Mouse (Mus musculus) left cerebral cortex, postnatal 36 days (tissue): ENCODE measurements at regions not wholly inside any gene's neighbourhood (a gene's known extent, or its start where the extent isn't known, plus 50 kb on each side); places are given as distances from the start of the nearest gene placed in this dataset.

Experiments used
- DNase-seq, 2 experiments: peaks; one replicate each; pipeline ENCODE4 v3.0.0; 2021 to 2022; ENCODE audit warnings: low spot score in 2 of 2, mixed read lengths in 1 of 2
- intact Hi-C: fragments of 180-260 bp; cut with DNase I; formaldehyde crosslinking; loops from one replicate; pipeline ENCODE4 v1.15.1; 2025

DNA sequence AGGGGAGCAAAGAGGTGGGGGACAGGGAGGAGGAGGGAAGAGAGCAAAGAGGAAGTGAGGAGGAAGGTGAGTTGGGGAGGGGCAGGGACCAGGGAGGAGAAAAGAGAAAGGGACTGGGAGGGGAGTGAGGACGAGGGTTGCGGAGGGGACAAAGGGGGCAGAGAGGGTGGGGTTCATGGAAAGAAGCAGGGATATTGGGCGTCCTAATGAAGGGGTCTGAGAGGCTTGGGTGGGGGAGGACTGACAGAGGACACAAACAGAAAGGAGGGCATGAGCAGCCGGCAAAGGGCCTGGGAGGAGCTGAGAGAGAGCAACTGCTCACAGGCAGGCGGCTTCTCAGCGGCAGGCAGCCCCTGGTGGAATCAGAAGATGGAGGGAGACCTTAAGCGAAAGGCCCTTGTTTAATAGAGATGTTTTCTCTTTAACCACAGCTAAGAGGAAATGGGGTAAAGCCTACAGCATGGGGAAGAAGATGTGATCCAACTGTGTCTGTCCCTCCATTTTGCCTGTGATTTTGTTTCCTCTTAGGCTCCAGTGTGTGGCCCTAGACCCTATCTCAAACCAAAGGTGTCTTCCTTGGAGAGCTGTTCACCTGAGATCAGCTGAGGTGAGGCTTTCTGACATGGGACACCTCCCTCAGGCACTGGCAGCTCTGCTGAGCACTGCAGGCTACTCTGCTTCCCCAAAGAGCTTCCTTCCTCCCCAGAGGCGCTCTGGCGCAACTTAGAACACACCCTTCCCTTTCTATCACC lies 203.1 kb downstream of the Pten start:
- intact Hi-C loops: no loop called here
- no peak for DNase-seq

GRCm38 (mm10) chr19:32961525-32961924 lies 204.2 kb downstream of the Pten start:
- DNase-seq: no peak
- intact Hi-C loops: no loop called here

DNA sequence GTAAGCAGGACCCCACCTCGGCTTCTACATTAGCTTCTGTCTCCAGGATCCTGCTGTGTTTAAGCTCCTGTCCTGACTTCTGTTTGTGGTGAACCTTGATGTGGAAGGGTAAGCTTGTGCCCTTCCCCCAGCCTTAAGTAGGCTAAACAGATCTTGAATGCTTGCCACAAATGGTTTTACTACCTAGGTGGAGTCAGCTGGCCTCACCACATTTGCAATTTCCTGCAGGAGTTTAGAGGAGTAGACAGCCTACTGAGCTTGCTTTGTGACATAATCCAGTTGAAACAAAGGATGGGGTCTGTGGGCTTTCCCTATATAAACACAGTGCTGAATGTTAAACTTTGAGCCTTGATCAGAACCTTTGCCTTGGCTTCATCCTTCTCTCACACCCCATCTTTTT lies 206.7 kb downstream of the Pten start:
- DNase-seq: no peak
- intact Hi-C loops: no loop called here

DNA sequence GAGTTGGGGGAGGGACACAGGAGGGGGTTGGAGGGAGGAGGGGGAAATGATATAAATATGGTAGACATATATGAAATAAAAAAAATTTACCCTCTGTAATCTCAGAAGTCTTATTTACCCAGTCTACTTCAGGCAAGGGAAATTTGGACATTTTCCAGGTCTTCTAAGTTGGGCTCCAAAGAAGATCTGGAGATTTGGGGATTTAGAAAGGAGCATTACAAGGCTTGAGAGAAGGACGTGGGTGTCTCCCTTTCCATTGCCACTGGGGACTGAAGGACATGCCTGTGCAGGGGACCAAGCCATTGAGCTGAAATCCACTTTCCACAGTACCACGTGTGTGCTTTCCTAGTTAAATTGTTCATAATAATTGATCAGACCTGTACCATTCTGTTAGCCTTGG lies 208.2 kb downstream of the Pten start:
- DNase-seq: no peak
- intact Hi-C loops: no loop called here

DNA sequence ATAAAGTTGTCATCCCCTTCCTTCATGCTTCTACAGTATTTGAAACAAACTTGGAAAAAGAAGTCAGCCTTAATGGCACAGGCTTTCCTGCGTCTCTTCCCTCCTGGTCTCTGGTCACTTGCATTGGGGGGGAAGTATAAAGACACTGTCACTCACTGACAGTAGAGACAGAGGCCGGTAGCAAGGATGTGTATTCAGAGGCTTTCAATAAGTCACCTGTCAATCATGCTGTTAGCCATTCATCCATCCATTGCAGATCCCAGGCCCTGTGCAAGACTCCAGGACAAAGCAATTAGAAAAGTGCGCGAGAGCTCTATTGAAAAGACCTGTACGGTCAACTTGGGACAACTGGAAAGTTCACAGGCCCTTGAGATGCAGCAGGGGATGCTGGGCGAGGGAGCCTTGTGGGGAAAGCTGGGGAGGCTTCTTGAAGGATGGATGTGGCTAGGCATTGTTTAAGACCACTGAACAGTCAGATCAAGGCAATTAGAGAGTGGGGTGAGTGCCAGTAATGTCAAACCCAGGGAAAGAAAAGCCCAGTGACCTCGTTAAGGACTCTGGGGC lies 212.0 kb downstream of the Pten start:
- DNase-seq: no peak
- intact Hi-C loops: no loop called here

GRCm38 (mm10) chr19:32972116-32972515 lies 214.8 kb downstream of the Pten start:
- intact Hi-C loops: no loop called here
- no peak for DNase-seq

GRCm38 (mm10) chr19:32973130-32973529 lies 215.8 kb downstream of the Pten start:
- intact Hi-C loops: no loop called here
- no peak for DNase-seq

GRCm38 (mm10) chr19:32974778-32975240 lies 217.5 kb downstream of the Pten start:
- no peak for DNase-seq
- intact Hi-C loops: no loop called here

DNA sequence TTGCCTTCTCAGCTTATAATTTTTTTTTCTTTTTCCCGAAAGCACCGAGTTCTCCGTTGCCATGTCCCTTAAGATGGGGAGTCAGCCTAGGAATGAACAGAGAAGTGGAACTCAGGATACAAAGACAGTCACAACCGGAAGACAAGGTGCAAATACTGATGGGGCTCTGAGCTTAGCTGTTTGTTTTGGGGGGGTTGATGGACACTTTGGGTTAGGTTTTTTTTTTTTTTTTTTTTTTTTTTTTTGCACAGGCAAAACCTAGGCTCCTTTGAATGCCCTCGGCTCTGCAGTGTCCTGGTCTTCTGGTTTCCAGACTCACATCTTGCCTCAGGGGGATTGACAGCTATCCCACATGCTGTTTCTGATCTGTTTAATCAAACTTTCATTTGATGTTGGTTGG lies 218.0 kb downstream of the Pten start:
- intact Hi-C loops: no loop called here
- no peak for DNase-seq

GRCm38 (mm10) chr19:32976507-32976906 lies 219.2 kb downstream of the Pten start:
- intact Hi-C loops: no loop called here
- no peak for DNase-seq

DNA sequence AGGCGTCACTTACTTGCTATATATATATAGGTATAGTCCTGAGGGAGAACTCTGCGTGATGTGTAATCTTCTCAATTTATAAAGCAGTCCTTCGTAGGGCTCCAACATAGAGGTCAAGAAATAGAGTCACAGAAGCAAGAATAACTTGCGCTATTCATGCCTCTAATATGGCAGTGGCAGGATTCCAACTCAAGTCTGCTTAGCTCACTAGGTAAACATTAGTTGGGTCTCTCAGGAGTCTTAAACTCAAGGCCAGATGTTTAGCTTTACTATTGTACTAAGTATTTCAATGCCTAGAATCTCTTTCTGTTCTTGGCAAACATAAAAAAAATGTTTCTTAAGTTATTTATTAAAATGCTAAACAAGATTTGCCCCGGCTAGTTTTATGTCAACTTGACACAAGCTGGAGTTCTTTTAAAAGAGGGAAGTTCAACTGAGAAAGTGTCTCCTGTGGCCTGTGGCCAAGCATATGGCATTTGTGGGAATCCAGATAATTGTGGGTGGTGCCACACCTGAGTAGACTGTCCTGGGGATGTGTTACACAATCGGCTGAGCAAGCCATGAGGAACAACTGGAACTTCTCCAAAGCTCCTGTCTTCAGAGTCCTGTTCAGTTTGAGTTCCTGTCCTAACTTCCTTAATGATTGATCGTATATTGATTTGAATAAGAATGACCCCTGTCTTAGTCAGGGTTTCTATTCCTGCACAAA lies 220.9 kb downstream of the Pten start:
- DNase-seq: no peak
- intact Hi-C loops: no loop called here

GRCm38 (mm10) chr19:32980142-32980541 lies 222.8 kb downstream of the Pten start:
- intact Hi-C loops: no loop called here
- DNase-seq: no peak

DNA sequence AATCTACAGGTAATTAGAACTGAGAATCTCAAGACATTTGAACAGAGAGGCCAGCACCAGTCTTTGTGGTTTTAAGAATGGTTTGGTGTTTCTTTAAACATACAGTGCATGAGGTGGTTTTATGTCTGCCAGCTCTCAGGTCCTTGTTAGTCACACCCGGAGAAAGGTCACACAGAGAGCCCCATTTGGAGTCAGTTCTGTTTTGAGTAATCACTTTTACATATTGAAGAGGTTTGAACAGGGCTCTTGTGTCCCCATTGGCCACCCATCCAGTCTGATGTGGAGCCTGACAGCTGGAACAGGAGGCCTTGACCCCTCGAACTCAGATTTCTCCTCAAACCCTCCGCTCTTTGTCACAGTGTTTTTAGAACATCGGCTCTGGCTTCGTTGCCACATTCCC lies 231.4 kb downstream of the Pten start:
- intact Hi-C loops: no loop called here
- DNase-seq: no peak

DNA sequence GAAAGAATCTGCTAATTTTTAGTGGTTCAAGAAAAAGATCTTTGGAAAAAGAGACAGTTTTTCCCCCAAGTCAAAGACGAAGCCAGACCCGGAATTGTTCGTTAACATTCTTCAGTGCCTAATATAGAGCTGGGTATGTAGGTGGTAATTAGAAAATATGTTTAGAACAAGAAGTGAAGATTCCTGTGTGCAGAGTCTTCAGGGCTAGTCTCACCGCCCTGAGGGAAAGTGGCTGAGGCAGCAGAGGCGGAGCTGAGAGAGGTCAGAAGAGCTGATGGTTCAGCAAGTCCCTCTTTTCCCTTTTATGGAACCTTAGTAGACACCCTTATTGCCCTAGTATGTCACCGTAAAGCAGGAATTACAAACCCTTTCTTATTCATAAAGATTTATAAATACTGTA lies 232.0 kb downstream of the Pten start:
- intact Hi-C loops: no loop called here
- DNase-seq: no peak

GRCm38 (mm10) chr19:32990576-32990975 lies 233.3 kb downstream of the Pten start:
- no peak for DNase-seq
- intact Hi-C loops: no loop called here

- intact Hi-C loops: no loop called here
- no peak for DNase-seq
These were observed 241.4 kb downstream of the Pten start for GRCm38 (mm10) chr19:32998576-32999170.

DNA sequence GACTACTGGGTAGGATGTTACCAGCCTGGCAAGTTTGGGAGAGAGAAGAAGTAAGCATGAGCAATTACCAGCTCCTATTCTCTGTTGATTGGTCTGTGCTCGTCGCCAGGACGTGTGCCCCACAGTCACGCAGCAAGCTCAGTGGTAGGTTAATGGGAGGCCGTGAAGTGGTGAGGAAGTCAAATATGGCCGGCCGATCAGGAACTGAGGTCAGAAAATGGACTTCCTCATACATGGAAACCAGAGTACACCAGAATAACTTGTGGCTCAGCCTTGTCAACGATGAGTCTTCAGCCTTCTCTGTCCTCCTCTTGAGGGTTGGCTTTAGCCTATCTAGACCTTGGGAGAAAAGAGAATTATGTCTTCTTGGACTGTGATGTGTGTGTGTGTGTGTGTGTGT lies 250.3 kb downstream of the Pten start:
- intact Hi-C loops: no loop called here
- DNase-seq: no peak

DNA sequence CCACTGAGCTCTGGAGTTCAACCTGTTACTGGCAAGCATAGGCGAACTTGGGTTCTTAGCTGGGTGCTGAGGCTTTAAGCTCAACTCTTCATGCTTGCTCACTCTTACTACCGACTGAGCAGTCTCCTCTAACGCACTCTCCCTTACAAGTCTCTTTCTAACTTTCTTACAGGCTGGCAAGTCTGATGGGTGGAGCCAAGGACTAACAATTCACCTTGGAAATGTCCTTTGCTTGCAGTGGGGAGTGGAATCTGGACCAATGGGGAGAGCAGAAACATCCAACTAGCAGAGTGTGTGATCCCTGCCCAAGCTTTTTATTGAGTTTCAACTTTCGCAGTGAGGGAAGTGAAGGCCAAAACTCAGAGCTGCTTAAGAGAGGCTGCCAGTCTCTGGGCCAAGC lies 250.8 kb downstream of the Pten start:
- intact Hi-C loops: no loop called here
- DNase-seq: no peak

DNA sequence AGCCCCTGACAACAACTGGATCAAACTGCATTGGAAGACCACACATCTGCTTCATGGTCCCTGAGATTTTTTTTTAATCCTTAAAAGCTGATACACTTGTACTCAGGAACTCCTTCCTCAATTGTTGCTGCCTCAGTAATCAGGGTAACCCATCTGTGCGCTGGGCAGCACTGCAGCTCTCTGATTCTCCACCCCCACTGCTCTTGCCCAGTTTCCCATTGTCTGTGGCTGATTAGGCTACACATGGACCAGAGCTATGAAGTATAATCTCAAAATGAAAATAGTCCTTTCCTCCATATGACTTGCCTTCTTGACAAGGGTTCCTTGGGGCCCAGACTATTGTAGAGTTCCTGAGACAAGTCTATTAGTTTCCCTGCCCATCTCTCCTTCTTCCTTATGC lies 251.5 kb downstream of the Pten start:
- intact Hi-C loops: no loop called here
- DNase-seq: no peak

DNA sequence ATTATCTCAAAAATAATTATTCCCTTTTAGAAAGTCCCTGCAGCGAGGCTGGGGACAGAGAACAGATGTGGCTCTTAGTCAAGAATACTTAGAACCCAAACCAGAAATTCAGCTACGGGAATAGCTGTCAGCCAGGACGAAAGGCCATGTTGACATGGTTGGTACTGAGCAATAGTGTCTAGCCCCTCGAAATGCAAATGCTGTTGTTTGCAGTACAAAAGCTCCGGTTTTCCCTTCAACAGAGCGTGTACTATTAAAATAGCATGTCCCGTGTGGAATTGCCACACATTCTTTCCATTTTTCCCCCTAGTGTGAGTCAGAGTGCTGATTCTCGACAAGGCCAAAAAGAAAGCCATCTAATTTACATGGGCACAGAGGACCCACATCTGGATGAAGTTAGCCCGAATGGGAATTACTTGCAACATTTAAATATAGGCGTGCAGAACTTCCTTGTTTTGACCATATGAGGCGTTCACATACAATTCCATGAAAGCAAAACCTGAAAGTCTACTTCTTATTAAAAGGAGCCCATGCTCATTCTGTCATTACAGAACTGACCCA lies 253.7 kb downstream of the Pten start:
- intact Hi-C loops: no loop called here

More for the DNA sequence above, 253.7 kb downstream of the Pten start:
- DNase-seq: no peak
